Mouse (Mus musculus): ENCODE data around the gene Mfn1.

Mfn1 gene

DNA sequence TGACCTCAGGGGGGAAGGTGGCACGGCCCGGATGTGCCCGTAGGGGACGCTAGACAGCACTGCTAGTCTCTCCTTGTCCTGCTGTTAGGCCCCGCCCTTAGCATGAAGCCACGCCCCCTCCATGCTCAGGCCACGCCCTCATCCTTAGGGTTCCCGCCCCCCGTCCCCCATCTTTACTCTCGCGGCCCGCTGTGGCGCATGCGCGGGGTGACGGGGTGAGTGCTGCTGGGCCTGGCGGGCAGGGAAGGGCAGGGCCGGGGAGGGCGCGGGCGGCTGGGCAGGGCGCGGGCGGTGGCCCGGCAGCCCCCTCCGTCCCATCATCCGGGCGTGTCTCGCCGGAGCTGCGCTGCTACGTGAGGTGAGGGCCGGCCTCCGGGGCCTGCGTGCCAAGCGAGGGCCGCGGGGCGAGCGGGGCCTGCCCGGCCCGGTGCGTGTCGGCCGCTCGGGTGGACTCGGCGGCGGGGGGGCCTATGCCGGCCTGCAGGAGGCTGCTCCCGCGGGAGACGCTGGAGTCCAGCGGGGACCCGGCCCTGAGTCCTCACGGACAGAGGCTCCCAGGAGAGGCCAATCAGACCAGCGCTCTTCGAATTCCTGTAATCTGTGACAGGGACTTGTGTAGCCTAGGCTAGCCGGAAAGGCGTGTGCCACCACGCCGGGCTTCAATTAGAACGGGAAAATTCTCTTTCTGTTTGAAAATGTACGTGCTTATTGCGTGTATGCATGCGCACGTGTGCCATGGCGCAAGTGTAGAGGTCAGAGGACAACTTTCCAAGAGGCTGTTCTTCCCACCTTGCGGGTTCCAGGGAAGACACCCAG is 18.7 kb upstream of the Mfn1 start:
- peak; percentile 70 for DNase-seq (ENCODE audit: extremely low spot score, low read depth, low spot score)

DNA sequence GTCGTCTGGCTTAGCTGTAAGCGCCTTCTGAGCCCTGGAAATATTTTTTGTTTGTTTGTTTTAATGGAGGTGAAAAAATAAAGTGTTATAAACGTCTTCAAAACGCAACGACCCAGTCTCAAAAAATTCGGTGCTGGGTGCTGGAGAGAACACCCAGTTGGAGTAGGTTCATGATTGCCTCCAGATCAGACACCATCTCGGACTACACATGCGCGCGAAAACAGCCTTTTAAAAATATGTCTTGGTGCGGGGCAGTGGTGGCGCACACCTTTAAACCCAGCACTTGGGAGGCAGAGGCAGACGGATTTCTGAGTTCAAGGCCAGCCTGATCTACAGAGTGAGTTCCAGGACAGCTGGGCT is 18.1 kb upstream of the Mfn1 start:
- DNase-seq (ENCODE audit: extremely low spot score, low read depth, low spot score) = no peak

DNA sequence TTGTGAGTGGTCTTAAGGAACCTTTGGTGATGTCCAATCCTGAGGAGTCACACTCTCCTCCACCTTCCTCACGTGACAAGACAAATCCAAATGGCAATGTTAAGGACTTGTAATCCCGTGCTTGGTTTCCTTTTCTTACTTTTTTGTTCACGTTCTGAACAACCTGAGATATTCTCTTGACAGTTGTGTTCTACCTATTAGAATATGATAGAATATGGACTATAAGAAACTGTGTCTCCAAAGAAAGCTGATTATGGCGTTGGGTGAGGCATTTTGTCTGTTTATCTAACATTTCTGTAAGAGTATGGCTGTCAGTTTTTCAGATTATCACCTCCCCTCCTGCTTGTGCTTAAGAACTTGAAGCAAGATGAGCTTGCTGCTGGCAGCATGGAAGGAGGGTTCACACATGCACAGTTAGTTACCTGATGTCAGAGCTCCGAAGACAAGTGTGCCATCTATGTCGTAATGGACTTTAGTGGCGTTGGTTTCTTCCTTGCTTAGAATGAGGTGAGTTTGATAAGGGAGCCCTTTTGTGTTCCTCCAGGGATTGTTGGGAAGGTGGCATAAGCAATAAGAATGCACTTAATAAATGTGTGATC is 16.5 kb upstream of the Mfn1 start:
- DNase-seq (ENCODE audit: extremely low spot score, low read depth, low spot score) = no peak

DNA sequence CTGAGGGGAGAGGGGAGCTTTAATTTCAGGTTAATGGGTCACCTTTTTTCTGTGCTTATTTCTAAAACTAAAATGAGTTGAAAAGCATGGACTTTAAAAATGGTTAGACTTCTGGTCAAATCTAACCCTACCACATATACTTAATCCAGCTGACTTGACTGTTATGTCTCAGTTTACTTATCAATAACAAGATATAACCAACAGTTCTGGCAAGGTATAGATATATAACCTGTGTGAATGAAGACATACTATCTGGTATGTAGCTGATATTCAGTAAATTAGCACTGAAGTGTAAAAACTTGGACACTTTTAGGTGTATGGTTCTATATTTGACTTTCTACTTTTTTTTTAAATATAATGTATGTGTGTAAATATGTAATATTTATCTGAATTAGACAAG is 15.7 kb upstream of the Mfn1 start:
- DNase-seq (ENCODE audit: extremely low spot score, low read depth, low spot score) = no peak

DNA sequence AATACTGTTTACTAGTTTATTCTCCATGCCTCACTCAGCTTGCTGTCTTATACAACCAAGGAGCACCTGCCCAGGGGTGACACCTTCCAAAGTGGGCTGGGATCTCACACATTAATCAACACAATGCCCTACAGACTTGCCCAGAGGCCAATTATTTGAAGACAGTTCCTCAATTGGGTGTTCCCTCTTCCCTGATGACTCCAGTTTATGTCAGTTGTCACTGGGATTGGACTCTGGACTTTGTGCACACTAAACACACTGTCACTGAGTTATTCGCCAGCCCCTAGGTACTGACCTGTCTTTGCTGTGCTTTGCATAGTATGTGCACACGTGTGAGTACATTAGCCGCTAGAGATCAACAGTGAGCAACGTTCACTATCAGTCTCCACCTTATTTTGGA is 2.1 kb upstream of the Mfn1 start:
- DNase-seq (ENCODE audit: extremely low spot score, low read depth, low spot score) = no peak

- no peak for DNase-seq (ENCODE audit: extremely low spot score, low read depth, low spot score)
These were observed 776 bp downstream of the Mfn1 start for GRCm38 (mm10) chr3:32530041-32530440.

DNA sequence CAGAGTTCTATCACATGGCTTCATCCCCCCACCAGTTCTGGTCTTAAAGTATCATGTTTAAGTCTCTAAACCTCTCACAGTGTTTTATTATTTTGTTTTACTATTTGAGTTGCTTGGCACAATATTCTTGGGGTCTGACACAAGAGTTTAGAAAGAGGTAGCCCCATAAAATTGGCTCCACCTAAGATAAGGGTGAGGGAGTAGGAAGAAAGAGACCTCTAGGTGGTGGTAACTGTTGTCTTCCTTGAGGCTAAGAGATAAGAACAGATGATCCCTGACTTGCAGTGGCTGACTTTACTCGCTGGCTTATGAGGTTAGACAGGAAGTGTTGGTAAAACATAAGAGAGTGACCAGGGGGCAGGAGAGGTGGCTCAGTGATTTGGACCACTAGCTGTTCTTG is 6.4 kb downstream of the Mfn1 start:
- DNase-seq (ENCODE audit: extremely low spot score, low read depth, low spot score) = no peak

DNA sequence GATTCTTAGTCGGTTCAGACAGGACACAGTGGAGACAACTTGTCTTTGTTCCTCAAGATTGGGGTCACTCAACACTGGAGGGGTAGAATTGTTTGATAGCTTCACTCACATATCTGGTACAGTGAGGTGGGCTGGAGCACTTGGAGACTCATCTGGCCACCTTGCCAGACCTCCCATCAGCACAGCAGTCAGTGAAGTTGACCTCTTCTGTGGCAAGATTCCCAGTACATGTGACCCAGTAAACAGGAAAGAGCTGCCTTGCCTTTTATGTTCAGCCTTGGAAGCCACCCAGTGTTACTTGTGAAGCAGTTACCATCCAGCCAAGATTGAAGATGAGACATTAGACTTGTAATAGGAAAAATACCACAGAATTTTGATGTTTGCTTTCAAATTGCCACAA is 8.3 kb downstream of the Mfn1 start:
- no peak for DNase-seq (ENCODE audit: extremely low spot score, low read depth, low spot score)

DNA sequence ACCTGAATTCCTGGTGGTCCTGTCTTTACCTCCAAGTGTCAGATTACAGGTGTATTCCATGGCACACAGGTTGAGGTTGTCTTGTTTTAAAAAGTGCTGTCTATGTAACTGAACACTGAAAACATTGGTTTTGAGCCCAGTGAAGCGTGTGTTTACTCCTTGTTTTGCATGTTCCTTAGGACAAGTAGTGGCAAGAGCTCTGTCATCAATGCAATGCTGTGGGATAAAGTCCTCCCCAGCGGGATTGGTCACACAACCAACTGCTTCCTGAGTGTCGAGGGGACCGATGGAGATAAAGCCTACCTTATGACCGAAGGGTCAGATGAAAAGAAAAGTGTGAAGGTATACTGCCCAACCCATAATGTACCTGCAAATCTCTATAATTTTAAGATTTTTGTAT is 8.8 kb downstream of the Mfn1 start:
- DNase-seq (ENCODE audit: extremely low spot score, low read depth, low spot score) = no peak

DNA sequence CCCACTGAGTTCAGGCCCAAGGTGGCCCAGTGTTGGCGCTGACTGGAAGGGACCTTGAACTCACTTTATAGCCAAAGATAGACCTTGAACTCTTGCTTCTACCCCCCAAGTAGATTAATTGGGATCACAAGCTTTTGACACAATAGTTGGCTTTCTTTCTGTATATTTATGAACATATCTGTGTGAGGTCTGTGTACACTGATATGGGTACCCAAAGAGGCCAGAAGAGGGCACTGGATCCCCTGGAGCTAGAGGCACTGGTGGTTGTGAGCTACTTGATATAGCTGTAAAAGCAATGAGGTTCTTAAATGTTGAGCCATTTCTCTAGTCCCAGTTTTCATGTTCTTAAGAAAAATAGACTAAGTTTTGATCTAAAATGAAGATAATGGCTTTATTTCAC is 23.8 kb downstream of the Mfn1 start:
- DNase-seq (ENCODE audit: extremely low spot score, low read depth, low spot score) = no peak

- DNase-seq (ENCODE audit: extremely low spot score, low read depth, low spot score) = no peak
These were observed 34.1 kb downstream of the Mfn1 start for GRCm38 (mm10) chr3:32563401-32563800.

- no peak for DNase-seq (ENCODE audit: extremely low spot score, low read depth, low spot score)
These were observed 43.8 kb downstream of the Mfn1 start for GRCm38 (mm10) chr3:32573086-32573485.

- no peak for DNase-seq (ENCODE audit: extremely low spot score, low read depth, low spot score)
These were observed 44.6 kb downstream of the Mfn1 start for GRCm38 (mm10) chr3:32573881-32574280.

DNA sequence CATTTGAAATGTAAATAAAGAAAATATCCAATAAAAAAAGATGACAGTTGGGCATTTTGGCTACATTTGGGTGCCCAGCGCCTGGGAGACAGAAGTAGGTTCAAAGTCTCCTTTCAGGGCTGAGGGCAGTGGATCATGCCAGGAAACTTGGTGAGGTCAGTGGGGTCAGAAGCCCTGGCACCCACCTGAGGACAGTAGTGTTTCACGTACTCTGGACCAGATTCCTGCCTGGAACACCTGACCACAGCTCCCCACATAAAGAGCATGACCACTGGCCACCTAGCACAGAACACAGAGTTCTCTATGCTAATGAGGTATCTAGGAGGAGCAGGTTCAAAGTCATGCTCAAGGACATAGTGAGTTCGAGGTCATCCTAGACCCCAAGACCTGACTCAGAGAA is 45.9 kb downstream of the Mfn1 start:
- no peak for DNase-seq (ENCODE audit: extremely low spot score, low read depth, low spot score)

- DNase-seq (ENCODE audit: extremely low spot score, low read depth, low spot score) = no peak
These were observed 49.5 kb downstream of the Mfn1 start for GRCm38 (mm10) chr3:32578772-32579171.

- no peak for DNase-seq (ENCODE audit: extremely low spot score, low read depth, low spot score)
These were observed 51.5 kb downstream of the Mfn1 start for GRCm38 (mm10) chr3:32580738-32581137.

DNA sequence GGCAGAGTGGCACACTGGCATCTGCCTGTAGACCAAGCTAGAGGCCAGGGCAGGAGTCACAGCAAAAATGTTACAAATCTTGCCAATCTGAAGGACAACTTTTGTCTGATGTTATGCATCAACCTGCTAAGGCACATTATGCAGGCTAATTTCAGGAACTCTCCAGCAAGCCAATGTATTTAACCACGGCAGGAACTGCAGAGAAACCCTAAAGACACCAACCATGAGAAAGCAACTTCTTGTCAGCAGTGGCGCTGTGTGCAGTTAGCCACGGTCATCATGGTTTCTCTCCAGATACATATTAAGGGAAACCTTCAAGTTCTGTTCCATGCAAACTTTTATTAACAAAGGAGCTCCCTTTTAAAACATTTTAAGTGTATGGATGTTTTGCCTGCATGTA is 52.6 kb downstream of the Mfn1 start:
- no peak for DNase-seq (ENCODE audit: extremely low spot score, low read depth, low spot score)

DNA sequence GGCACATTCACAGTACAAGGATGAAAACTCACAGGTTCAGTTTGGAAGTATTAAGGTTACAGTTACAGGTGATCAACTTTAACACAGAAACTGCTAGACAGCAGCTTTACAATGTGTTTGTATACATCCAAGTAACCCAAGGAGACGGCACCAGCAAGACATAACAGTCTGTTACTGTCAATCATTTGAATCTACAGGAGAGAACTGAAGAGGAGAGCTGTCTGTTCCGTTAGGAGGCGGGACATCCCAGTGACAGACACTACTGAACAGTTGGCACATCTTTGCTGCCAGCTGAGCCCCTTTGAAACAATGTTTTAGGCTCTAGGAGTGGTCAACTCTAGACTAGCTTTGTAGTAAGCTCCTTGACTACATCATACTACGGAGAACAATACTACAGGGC is 54.2 kb downstream of the Mfn1 start:
- no peak for DNase-seq (ENCODE audit: extremely low spot score, low read depth, low spot score)

GRCm38 (mm10) chr3:32586274-32586673 is 57.0 kb downstream of the Mfn1 start:
- no peak for DNase-seq (ENCODE audit: extremely low spot score, low read depth, low spot score)

- DNase-seq (ENCODE audit: extremely low spot score, low read depth, low spot score) = no peak
These were observed 65.8 kb downstream of the Mfn1 start for GRCm38 (mm10) chr3:32595080-32595479.

DNA sequence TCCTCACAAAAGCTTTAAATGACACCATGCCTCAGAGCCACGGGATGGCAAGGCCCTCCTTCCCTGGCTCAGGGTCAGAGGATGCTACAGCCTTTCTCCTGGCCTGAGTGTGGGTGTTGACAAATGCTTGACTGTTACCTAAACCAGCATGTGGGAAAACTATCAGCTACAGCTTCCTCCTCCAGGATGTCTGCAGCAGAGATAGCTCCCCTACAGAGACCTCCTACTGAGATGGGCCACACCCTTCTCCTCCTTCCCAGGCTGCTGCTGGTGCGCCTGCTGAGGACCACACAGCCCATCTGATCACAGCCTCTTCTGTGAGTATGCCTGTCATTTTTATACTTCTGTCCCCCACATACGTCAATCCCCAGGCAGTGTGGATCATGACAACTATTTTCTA is 70.1 kb downstream of the Mfn1 start:
- no peak for DNase-seq (ENCODE audit: extremely low spot score, low read depth, low spot score)

DNA sequence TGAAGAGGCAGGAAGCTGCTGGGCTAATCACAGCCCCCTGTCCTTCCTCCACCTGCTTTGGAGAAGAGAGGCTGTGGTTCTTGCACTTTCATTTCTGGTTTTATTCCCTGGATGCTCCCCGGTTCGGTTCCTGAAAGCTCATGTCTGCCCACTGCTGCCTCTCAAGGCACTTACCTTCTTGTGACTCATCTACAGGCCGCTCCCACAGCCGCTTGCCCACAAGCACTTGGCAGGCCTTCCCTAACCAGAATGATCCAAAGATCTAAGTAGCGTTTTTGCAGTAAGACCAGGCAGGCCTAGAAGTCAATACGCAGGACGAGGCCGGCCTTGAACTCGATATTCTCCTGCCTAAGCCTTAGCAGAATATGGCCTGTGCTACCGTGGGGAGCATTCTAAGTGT is 71.8 kb downstream of the Mfn1 start:
- DNase-seq (ENCODE audit: extremely low spot score, low read depth, low spot score) = no peak

DNA sequence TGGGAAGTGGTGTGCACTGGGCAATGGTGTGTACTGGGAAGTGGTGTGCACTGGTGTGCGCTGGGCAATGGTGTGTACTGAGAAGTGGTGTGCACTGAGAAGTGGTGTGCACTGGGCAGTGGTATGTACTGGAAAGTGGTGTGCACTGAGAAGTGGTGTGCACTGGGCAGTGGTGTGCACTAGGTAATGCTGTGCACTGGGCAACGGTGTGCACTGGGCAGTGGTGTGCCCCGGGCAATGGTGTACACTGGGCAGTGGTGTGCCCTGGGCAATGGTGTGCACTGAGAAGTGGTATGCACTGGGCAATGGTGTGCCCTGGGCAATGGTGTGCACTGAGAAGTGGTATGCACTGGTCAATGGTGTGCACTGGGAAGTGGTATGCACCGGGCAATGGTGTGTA is 80.0 kb downstream of the Mfn1 start:
- DNase-seq (ENCODE audit: extremely low spot score, low read depth, low spot score) = no peak

All from hindlimb bud, embryonic 11.5 days (tissue).